Mouse (Mus musculus) erythroid progenitor cell, adult 5-6 weeks (primary cell): ENCODE measurements around the gene Lamb3. TPM values are rescaled to one million over a fixed set of nuclear protein-coding genes. Genes with fewer than 3 reads are reported as not detected.

Experiments
- ATAC-seq: replicated peaks from 2 replicates; pipeline ENCODE4 v1.8.0; 2016; ENCODE audit warnings: moderate number of reproducible peaks, mild to moderate bottlenecking, moderate TSS enrichment, inconsistent platforms; ENCODE audit not compliant: poor library complexity, low FRiP score, severe bottlenecking
- total RNA-seq, 2 experiments: library from RNA; stranded (forward) in 1 of 2; stranded (reverse) in 1 of 2; fragments of 150-400 nt in 1 of 2; fragments of 186-747, 209-891 nt in 1 of 2; gene quantifications; 2 replicates each; pipeline versions ENCODE4 v1.2.3 to v1.2.4; 2015 to 2017; ENCODE audit warnings: low replicate concordance in 2 of 2

The Lamb3 gene
- total RNA-seq, 2 experiments from 2014 or later: not detected

DNA sequence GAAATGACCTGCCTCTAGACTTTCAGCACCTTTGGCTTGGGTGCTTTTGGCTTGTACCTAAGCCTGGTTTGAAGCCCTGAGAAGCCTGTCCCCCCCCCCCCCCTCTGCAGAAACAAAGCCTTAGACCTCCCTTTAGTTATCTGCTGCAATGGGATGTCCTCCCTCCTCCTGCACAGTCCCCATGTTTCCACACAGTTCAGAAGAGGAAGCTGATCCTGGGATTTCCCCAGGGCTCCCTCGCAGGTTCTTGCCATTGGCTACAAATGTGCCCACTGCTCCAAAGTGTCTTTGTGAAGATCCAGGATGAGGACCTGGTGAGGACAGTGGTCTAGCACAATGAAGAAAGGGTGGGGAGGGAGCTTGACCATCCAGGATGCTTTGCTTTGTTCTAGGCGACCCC is 95.6 kb downstream of the Lamb3 start:
- no peak for ATAC-seq

DNA sequence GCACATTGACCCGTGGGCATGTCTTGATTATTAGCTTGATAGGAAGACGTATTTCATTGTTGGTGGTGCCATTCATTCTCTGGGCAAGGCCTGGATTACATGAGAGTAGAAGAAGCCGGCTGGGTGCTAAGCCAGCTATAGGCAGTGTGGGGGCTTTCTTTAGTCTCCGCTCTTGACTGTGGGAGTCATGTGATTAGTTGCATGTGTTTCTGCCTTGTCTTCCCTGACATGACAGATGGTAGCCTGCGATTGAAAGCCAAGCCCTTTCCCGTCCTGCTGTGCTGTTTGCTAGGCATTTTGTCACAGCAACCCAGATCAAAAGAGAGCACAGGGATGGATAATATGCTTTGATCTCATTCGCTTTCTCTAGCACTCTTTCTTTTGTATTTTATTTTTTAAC is 97.9 kb downstream of the Lamb3 start:
- no peak for ATAC-seq

DNA sequence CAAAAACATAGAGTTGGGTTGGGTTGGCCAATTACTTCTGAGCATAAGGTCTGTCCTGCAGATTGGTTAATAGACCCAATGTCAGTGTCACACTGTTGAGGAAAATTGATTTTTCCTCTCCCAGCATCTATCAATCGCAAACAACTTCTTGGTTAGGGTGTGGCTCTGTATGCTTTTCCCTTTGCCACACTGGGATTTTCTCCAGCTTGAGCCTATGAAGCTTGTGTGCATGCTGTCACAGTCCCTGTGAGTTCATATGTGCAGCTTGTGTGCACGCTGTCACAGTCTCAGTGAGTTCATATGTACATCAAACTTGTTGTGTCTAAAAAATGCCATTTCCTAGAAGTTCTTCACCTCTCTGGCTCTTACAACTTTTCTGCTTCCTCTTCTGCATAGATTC is 99.3 kb downstream of the Lamb3 start:
- no peak for ATAC-seq

GRCm38 (mm10) chr1:193309785-193310518 is 102.5 kb downstream of the Lamb3 start:
- ATAC-seq: no peak

- no peak for ATAC-seq
Measured at GRCm38 (mm10) chr1:193310519-193311085, 103.1 kb downstream of the Lamb3 start.

DNA sequence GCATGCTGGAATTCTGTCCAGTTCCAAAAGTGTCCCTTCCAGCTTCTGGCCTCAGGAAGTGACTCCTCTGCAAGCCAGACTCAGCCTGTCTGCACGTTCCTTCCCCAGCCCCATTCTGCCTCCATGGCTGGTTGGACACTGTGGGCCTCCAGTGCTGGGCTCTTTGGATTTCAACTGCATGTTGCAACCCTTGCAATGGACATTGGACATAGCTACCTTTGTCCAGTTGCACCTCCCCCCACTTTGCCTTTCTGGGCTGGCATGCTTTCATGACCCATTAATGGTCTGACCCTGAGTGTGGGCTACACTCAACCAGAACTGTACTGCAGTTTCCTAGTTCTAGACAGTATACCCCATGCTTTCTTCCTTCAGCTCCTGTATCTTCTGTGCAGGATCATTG is 104.1 kb downstream of the Lamb3 start:
- ATAC-seq: no peak

- ATAC-seq: no peak
Measured at GRCm38 (mm10) chr1:193315705-193316357, 108.3 kb downstream of the Lamb3 start.

DNA sequence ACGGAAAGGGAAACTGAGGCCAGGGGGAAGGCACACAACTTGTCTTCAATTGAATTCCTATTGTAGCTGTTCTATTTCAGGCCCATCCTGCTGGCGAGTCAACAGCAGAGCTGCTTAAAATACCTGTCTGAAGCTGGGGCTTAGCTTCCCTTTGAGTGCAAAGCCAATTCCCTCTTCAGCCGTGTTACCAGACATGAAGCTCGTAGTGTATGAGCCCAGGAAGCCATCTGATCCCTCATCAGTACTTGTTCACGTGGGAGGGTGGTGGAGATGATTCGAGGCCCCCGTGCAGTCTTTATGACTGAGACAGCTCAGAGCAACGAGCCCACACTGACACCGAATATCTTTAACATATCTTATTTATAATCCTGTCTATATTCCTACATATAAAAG is 108.9 kb downstream of the Lamb3 start:
- no peak for ATAC-seq

DNA sequence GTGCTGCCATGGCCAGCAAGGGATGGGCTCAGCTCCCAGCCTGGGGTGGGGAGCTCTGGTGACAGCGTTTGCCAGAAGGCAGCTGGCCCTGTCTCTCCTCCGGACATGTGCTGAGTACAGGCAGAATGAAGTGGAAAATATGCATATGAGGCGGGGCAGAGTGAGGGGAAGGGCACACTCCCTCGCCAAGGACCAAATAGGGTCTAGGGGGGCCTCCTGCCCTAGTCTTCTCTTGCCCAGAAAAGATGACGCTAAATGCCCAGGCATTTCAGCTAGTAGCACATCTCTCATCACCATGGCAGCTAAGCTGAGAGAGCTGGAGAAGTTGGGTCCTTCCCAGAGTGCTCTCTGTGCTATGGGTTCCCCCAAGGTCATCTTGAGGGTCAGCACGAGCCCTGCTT is 109.7 kb downstream of the Lamb3 start:
- no peak for ATAC-seq

- ATAC-seq: no peak
Measured at GRCm38 (mm10) chr1:193319721-193320120, 112.2 kb downstream of the Lamb3 start.

GRCm38 (mm10) chr1:193320398-193320797 is 112.9 kb downstream of the Lamb3 start:
- no peak for ATAC-seq

DNA sequence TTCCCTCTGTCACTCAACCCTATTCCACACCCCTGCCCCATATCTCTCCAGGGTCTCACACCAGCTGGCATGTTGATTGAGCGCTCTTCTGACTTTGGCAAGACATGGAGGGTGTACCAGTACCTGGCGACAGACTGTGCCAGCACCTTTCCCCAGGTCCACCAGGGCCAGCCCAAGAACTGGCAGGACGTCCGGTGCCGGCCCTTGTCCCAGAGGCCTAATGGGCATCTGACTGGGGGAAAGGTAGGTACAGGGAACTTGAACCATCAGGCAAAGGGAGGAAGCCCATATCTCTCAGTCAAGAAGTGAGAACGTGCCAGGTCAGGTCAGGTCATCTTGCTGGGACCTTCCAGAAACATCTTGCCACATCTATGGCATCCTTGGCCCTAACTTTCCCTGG is 116.2 kb downstream of the Lamb3 start:
- no peak for ATAC-seq

- ATAC-seq: no peak
Measured at GRCm38 (mm10) chr1:193324224-193324623, 116.7 kb downstream of the Lamb3 start.

- ATAC-seq: no peak
Measured at GRCm38 (mm10) chr1:193325891-193326290, 118.4 kb downstream of the Lamb3 start.

- ATAC-seq: no peak
Measured at GRCm38 (mm10) chr1:193326456-193327145, 119.1 kb downstream of the Lamb3 start.

- no peak for ATAC-seq
Measured at GRCm38 (mm10) chr1:193327216-193327615, 119.7 kb downstream of the Lamb3 start.

- no peak for ATAC-seq
Measured at GRCm38 (mm10) chr1:193327686-193328085, 120.2 kb downstream of the Lamb3 start.

DNA sequence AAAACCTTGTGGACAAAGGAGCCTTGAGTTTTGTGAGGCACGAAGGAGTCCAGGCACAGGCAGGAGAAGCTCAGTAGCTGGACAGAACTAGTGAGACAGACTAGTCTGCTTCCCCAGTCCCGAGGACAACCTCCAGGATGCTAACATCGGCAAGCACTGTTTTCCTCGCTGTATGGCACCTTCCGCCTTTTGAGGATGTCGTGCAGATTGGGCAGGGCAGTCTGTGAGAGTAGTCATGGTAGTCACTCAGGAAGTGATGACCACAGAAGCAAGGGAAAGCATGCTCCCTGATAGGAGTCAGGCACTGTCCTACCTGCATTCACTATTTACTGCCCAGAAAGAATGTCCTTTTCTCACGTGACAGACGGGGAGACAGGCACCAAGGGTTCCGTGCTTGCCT is 122.1 kb downstream of the Lamb3 start:
- no peak for ATAC-seq

- no peak for ATAC-seq
Measured at GRCm38 (mm10) chr1:193330172-193330571, 122.7 kb downstream of the Lamb3 start.

DNA sequence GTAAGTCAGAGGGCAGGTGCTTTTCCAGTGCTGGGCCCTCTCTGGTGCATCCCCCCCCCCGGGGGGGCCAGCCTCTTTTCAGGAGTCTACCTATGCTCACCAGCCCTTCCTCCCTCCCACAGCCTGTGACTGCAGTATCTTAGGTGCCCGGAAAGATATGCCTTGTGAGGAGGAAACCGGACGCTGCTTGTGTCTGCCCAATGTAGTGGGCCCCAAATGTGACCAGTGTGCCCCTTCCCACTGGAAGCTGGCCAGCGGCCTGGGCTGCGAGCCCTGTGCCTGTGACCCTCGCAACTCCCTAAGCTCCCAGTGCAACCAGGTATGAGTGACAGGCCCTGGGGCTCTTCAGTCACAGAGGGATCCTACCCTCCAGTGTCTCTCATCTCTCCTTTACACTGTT is 123.1 kb downstream of the Lamb3 start:
- no peak for ATAC-seq

DNA sequence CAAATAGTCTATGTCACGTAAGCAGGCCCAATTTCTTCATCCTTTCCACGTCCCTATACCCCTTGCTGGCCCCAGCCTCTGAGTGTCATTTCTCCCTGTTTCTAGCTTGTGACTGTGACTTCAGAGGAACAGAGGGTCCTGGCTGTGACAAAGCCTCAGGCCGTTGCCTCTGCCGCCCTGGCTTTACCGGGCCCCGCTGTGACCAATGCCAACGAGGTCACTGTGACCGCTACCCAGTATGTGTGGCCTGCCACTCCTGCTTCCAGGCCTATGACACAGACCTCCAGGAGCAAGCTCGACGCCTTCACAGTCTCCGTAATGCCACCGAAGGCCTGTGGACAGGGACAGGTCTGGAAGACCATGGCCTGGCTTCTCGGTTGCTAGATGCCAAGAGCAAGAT is 124.5 kb downstream of the Lamb3 start:
- no peak for ATAC-seq
